Mouse (Mus musculus): ENCODE measurements around the gene Tdrd9. TPM values are rescaled to one million over a fixed set of nuclear protein-coding genes. Genes with fewer than 3 reads are reported as not detected.

The Tdrd9 gene
- polyA plus RNA-seq, 1 experiment from 2014 or later: 0.17 TPM

DNA sequence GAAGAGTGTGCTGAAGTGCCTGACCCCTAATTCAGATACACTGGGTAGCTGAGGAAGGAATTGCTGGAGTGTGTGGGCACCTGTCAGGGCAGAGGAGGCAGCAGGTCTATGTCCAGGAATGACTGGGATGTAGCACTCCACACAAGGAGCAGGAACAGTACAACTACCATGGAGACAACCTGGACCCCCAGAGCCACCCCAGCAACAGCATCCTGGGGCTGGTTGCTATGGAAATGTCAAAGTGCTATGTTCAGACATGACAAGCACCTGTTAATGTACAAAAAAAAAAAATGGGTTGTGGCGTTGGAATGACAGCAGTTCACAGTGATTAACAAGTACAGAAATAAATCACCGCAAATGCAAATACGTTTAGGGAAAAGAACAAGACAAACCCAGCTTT is 114.9 kb downstream of the Tdrd9 start:
- no peak overlapping the region for H3K9ac ChIP-seq (replicated peaks; ENCODE audit: low read depth, low read length)
- no peaks in the 10 kb centered on the region for H3K36me3 ChIP-seq (ENCODE audit: control insufficient read depth, insufficient read depth, low read length)
- 83% methylated on average over 3 of the region's 3 CpGs for whole genome bisulfite sequencing
- no peak overlapping the region for H3K4me2 ChIP-seq (ENCODE audit: low read depth, low read length)
- no peaks in the 10 kb centered on the region for H3K27me3 ChIP-seq (ENCODE audit: control insufficient read depth, insufficient read depth, low read length)
- H3K4me3 ChIP-seq (ENCODE audit: low read depth, low read length): no peak overlapping the region
- no peak for ATAC-seq (ENCODE audit: low read depth)
- no peak overlapping the region for H3K27ac ChIP-seq (ENCODE audit: low read depth, low read length)
- no peaks in the 10 kb centered on the region for H3K4me1 ChIP-seq (ENCODE audit: control insufficient read depth, insufficient read depth, low read length)
- H3K9me3 ChIP-seq (ENCODE audit: control insufficient read depth, low read length): no peaks in the 10 kb centered on the region

- Histone ChIP-seq H3K4me1 (ENCODE audit: control insufficient read depth, insufficient read depth, low read length) (no peaks in the 10 kb centered on the region), H3K4me3 (ENCODE audit: low read depth, low read length) (no peak overlapping the region), H3K27ac (ENCODE audit: low read depth, low read length) (no peak overlapping the region), H3K9ac (replicated peaks; ENCODE audit: low read depth, low read length) (no peak overlapping the region), H3K4me2 (ENCODE audit: low read depth, low read length) (no peak overlapping the region), H3K36me3 (ENCODE audit: control insufficient read depth, insufficient read depth, low read length) (no peaks in the 10 kb centered on the region), H3K27me3 (ENCODE audit: control insufficient read depth, insufficient read depth, low read length) (no peaks in the 10 kb centered on the region), H3K9me3 (ENCODE audit: control insufficient read depth, low read length) (no peaks in the 10 kb centered on the region)
- WGBS: 69% methylated on average over 6 of the region's 6 CpGs
- no peak for ATAC-seq (ENCODE audit: low read depth)
These were observed 115.4 kb downstream of the Tdrd9 start for GRCm38 (mm10) chr12:112086726-112087125.

- ATAC-seq (ENCODE audit: low read depth): no peak
- H3K4me2 ChIP-seq (ENCODE audit: low read depth, low read length): no peak overlapping the region
- no peaks in the 10 kb centered on the region for H3K9me3 ChIP-seq (ENCODE audit: control insufficient read depth, low read length)
- H3K4me3 ChIP-seq (ENCODE audit: low read depth, low read length): no peak overlapping the region
- no peaks in the 10 kb centered on the region for H3K36me3 ChIP-seq (ENCODE audit: control insufficient read depth, insufficient read depth, low read length)
- H3K27me3 ChIP-seq (ENCODE audit: control insufficient read depth, insufficient read depth, low read length): no peaks in the 10 kb centered on the region
- H3K27ac ChIP-seq (ENCODE audit: low read depth, low read length): no peak overlapping the region
- H3K4me1 ChIP-seq (ENCODE audit: control insufficient read depth, insufficient read depth, low read length): no peaks in the 10 kb centered on the region
- 59% methylated on average over 12 of the region's 12 CpGs for WGBS
- no peak overlapping the region for H3K9ac ChIP-seq (replicated peaks; ENCODE audit: low read depth, low read length)
These were observed 117.4 kb downstream of the Tdrd9 start for GRCm38 (mm10) chr12:112088609-112089324.

DNA sequence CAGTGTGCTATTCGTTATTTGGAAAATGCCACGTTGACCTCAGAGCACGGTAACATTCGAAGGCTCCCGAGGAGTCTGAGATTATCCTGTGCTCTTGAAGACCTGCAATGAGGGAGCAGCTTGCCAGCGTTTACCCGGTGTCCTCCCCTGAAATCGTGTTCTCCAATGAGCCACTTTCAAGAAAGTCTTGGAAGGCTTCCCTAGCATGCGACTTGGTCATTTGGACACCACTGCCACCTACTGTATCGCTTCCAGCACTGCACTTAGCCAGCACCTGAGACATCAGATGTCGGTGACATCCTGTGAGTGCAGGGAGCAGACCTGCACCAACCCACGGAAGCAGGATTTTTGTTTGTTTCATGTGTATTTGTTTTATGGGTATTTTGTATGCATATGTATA is 119.7 kb downstream of the Tdrd9 start:
- Histone ChIP-seq H3K27ac (ENCODE audit: low read depth, low read length) (no peak overlapping the region), H3K9me3 (ENCODE audit: control insufficient read depth, low read length) (no peaks in the 10 kb centered on the region), H3K27me3 (ENCODE audit: control insufficient read depth, insufficient read depth, low read length) (no peaks in the 10 kb centered on the region), H3K4me3 (ENCODE audit: low read depth, low read length) (no peak overlapping the region), H3K4me2 (ENCODE audit: low read depth, low read length) (no peak overlapping the region), H3K9ac (replicated peaks; ENCODE audit: low read depth, low read length) (no peak overlapping the region), H3K4me1 (ENCODE audit: control insufficient read depth, insufficient read depth, low read length) (no peaks in the 10 kb centered on the region), H3K36me3 (ENCODE audit: control insufficient read depth, insufficient read depth, low read length) (no peaks in the 10 kb centered on the region)
- 9% methylated on average over 12 of the region's 12 CpGs for WGBS
- no peak for ATAC-seq (ENCODE audit: low read depth)

DNA sequence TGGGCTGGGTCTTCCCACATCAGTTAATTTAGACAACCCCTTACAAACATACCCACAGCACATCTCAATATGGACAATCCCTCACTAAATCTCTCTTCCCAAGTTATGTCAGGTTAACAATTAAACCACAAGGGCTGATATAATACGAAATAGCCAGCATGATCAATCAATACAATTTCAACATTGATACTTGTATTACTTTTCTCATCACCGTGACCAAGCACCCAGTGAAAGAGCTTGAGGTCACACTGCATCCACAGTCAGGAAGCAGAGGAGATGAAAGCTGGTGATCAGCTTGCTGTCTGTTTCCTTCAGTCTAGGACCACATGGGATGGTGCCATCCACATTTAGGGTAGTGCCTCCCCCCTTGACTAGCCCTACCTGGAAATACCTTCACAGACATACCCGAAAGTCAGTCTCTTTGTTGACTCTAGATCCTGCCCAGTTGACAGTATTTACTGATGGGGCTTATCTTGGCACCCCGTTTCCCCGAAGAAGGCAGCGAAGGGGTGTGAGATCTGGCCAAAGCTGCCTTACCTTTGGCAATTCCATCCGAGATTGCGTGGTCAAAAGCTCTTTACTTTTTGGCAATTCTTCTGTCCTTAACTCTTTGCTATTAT is 123.0 kb downstream of the Tdrd9 start:
- Histone ChIP-seq H3K9me3 (ENCODE audit: control insufficient read depth, low read length) (no peaks in the 10 kb centered on the region), H3K4me1 (ENCODE audit: control insufficient read depth, insufficient read depth, low read length) (no peaks in the 10 kb centered on the region), H3K4me3 (ENCODE audit: low read depth, low read length) (no peak overlapping the region), H3K27ac (ENCODE audit: low read depth, low read length) (no peak overlapping the region), H3K4me2 (ENCODE audit: low read depth, low read length) (no peak overlapping the region), H3K9ac (replicated peaks; ENCODE audit: low read depth, low read length) (no peak overlapping the region), H3K36me3 (ENCODE audit: control insufficient read depth, insufficient read depth, low read length) (no peaks in the 10 kb centered on the region), H3K27me3 (ENCODE audit: control insufficient read depth, insufficient read depth, low read length) (no peaks in the 10 kb centered on the region)
- 89% methylated on average over 8 of the region's 8 CpGs for WGBS
- no peak for ATAC-seq (ENCODE audit: low read depth)

DNA sequence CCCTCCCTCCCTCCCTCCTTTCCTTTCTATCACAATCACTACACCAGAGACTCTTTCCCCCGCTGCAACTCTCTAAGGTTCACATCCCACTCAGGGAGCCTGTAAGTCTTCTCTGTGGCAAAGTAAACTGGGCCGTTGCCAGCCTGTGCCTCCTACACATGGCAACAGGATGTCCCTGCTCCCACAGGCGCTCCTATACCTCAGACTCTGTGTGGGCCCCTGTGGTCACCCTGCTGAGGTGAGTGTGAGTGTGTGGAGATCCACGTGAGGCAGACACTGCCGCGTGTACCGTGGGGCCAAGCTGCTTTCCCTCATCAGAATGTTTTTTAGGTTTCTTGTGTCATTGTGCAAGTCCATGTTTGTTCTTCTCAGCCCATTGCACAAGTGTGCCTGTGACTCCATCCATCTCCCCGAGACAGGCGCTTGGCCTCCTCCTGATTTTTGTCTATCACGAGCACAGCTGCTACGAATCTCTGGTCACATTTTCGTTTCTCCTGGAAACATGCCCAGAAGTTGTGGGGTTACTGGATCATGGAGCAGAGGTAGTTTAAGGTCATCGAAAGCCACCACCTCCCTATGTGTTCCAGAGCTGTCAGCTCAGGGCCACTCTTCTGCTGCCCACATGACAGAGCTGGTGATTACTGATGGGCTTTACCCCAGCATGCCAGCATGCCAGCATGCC is 124.8 kb downstream of the Tdrd9 start:
- H3K4me1 ChIP-seq (ENCODE audit: control insufficient read depth, insufficient read depth, low read length): no peaks in the 10 kb centered on the region
- no peak overlapping the region for H3K4me2 ChIP-seq (ENCODE audit: low read depth, low read length)
- H3K9me3 ChIP-seq (ENCODE audit: control insufficient read depth, low read length): no peaks in the 10 kb centered on the region
- no peaks in the 10 kb centered on the region for H3K27me3 ChIP-seq (ENCODE audit: control insufficient read depth, insufficient read depth, low read length)
- H3K27ac ChIP-seq (ENCODE audit: low read depth, low read length): no peak overlapping the region
- ATAC-seq (ENCODE audit: low read depth): no peak
- no peak overlapping the region for H3K4me3 ChIP-seq (ENCODE audit: low read depth, low read length)
- no peak overlapping the region for H3K9ac ChIP-seq (replicated peaks; ENCODE audit: low read depth, low read length)
- H3K36me3 ChIP-seq (ENCODE audit: control insufficient read depth, insufficient read depth, low read length): no peaks in the 10 kb centered on the region
- 73% methylated on average over 13 of the region's 13 CpGs for WGBS

GRCm38 (mm10) chr12:112096733-112097117 is 125.4 kb downstream of the Tdrd9 start:
- H3K4me3 ChIP-seq (ENCODE audit: low read depth, low read length): no peak overlapping the region
- ATAC-seq (ENCODE audit: low read depth): no peak
- 79% methylated on average over 8 of the region's 8 CpGs for WGBS
- no peak overlapping the region for H3K4me2 ChIP-seq (ENCODE audit: low read depth, low read length)
- H3K9me3 ChIP-seq (ENCODE audit: control insufficient read depth, low read length): no peaks in the 10 kb centered on the region
- H3K27ac ChIP-seq (ENCODE audit: low read depth, low read length): no peak overlapping the region
- H3K9ac ChIP-seq (replicated peaks; ENCODE audit: low read depth, low read length): no peak overlapping the region
- no peaks in the 10 kb centered on the region for H3K27me3 ChIP-seq (ENCODE audit: control insufficient read depth, insufficient read depth, low read length)
- H3K4me1 ChIP-seq (ENCODE audit: control insufficient read depth, insufficient read depth, low read length): no peaks in the 10 kb centered on the region
- no peaks in the 10 kb centered on the region for H3K36me3 ChIP-seq (ENCODE audit: control insufficient read depth, insufficient read depth, low read length)

- no peak overlapping the region for H3K4me2 ChIP-seq (ENCODE audit: low read depth, low read length)
- H3K27me3 ChIP-seq (ENCODE audit: control insufficient read depth, insufficient read depth, low read length): no peaks in the 10 kb centered on the region
- H3K36me3 ChIP-seq (ENCODE audit: control insufficient read depth, insufficient read depth, low read length): no peaks in the 10 kb centered on the region
- 66% methylated on average over 4 of the region's 4 CpGs for WGBS
- H3K9me3 ChIP-seq (ENCODE audit: control insufficient read depth, low read length): no peaks in the 10 kb centered on the region
- H3K4me3 ChIP-seq (ENCODE audit: low read depth, low read length): no peak overlapping the region
- H3K9ac ChIP-seq (replicated peaks; ENCODE audit: low read depth, low read length): no peak overlapping the region
- no peak overlapping the region for H3K27ac ChIP-seq (ENCODE audit: low read depth, low read length)
- H3K4me1 ChIP-seq (ENCODE audit: control insufficient read depth, insufficient read depth, low read length): no peaks in the 10 kb centered on the region
- ATAC-seq (ENCODE audit: low read depth): no peak
These were observed 128.7 kb downstream of the Tdrd9 start for GRCm38 (mm10) chr12:112100106-112100505.

DNA sequence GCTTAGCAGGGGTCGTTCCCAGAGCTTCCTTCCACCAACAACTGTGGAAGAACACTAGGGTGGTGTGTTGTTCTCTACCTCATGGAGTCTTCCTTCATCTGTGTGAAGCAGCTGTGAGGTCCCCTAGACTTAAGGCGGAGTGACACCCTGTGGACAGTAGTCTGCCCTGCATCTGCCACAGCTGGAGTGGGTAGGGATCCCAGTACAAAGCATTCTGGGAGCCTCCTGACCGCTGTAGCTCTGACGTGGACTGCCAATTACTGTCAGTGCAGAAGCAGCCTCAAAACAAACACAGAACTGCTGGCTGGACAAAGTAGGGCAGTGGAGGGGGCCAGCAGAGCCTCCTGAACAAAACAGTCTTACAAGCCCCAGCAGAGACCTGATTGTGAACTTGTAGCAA is 129.7 kb downstream of the Tdrd9 start:
- no peak overlapping the region for H3K9ac ChIP-seq (replicated peaks; ENCODE audit: low read depth, low read length)
- H3K4me3 ChIP-seq (ENCODE audit: low read depth, low read length): no peak overlapping the region
- no peaks in the 10 kb centered on the region for H3K9me3 ChIP-seq (ENCODE audit: control insufficient read depth, low read length)
- no peaks in the 10 kb centered on the region for H3K27me3 ChIP-seq (ENCODE audit: control insufficient read depth, insufficient read depth, low read length)
- H3K4me1 ChIP-seq (ENCODE audit: control insufficient read depth, insufficient read depth, low read length): no peaks in the 10 kb centered on the region
- no peak overlapping the region for H3K27ac ChIP-seq (ENCODE audit: low read depth, low read length)
- no peak overlapping the region for H3K4me2 ChIP-seq (ENCODE audit: low read depth, low read length)
- no peaks in the 10 kb centered on the region for H3K36me3 ChIP-seq (ENCODE audit: control insufficient read depth, insufficient read depth, low read length)
- ATAC-seq (ENCODE audit: low read depth): no peak
- WGBS: 66% methylated on average over 4 of the region's 4 CpGs
